Mouse (Mus musculus) spleen, adult 2 months (tissue): ENCODE measurements around the gene Plpp3.

ENCODE experiments used
- CTCF ChIP-seq: fragments of 200-500 bp; IDR thresholded peaks from 2 replicates; pipeline ENCODE4 v1.5.1; 2011; ENCODE audit warnings: mild to moderate bottlenecking, inconsistent platforms; ENCODE audit not compliant: insufficient read depth, insufficient read length, insufficient replicate concordance; ENCODE audit errors: extremely low read depth
- POLR2A ChIP-seq: fragments of 200-500 bp; IDR thresholded peaks from 2 replicates; pipeline ENCODE4 v1.6.1; 2011; ENCODE audit warnings: low read depth, low read length, inconsistent platforms

DNA sequence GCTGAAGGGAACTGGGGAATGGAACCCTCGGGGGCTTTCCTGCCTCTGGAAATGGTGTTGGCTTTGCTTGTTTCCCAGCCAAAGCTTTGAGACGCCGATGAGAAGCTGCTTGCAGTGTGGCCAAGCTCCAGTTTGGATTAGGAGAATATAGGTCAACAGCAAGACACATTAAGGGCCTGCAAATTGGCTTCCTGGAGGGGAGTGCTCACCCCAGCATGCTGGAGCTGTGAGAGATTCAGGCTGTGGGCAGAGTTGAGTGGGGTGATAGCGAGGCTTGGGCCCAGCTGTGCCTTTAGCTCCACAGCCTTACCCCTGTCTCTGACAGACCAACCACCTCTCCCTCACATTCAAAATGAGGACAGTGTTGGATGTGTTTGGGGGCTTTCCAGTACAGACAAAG lies 108.5 kb downstream of the Plpp3 start:
- TF ChIP-seq POLR2A = no peak
- no peak for TF ChIP-seq CTCF
